Mouse (Mus musculus) liver, embryonic 12.5 days (tissue): ENCODE measurements around the gene Tmem223. TPM values are rescaled to one million over a fixed set of nuclear protein-coding genes. Genes with fewer than 3 reads are reported as not detected.

Source experiments
- ATAC-seq: fragments of 200-750 bp; cut with Nextera tagmentation; 2 replicates; pipeline ENCODE4 v1.8.0; 2017; ENCODE audit warnings: moderate number of reproducible peaks, mild to moderate bottlenecking, moderate library complexity
- H3K27ac ChIP-seq: fragments of 300-500 bp; sonication (generic); 2 replicates; pipeline ENCODE4 v1.5.1; 2016; ENCODE audit warnings: mild to moderate bottlenecking
- H3K27me3 ChIP-seq: fragments of 300-500 bp; sonication (generic); replicated peaks from 2 replicates; pipeline ENCODE4 v1.6.1; 2016; ENCODE audit warnings: mild to moderate bottlenecking, moderate library complexity
- H3K36me3 ChIP-seq: fragments of 300-500 bp; sonication (generic); 2 replicates; pipeline ENCODE4 v1.6.1; 2016; ENCODE audit warnings: mild to moderate bottlenecking, moderate library complexity
- H3K4me1 ChIP-seq: fragments of 300-500 bp; sonication (generic); 2 replicates; pipeline ENCODE4 v1.6.1; 2016
- H3K4me2 ChIP-seq: fragments of 300-500 bp; sonication (generic); 2 replicates; pipeline ENCODE4 v1.6.1; 2016; ENCODE audit warnings: mild to moderate bottlenecking, moderate library complexity
- H3K4me3 ChIP-seq: fragments of 300-500 bp; sonication (generic); 2 replicates; pipeline ENCODE4 v1.5.1; 2016; ENCODE audit warnings: mild to moderate bottlenecking, moderate library complexity
- H3K9ac ChIP-seq: fragments of 300-500 bp; sonication (generic); 2 replicates; pipeline ENCODE4 v1.6.1; 2016; ENCODE audit warnings: mild to moderate bottlenecking, moderate library complexity
- H3K9me3 ChIP-seq: fragments of 300-500 bp; sonication (generic); replicated peaks from 2 replicates; pipeline ENCODE4 v1.6.1; 2016; ENCODE audit warnings: mild to moderate bottlenecking, moderate library complexity
- WGBS: fragments of 180-500 bp; shearing (Covaris S2); methylation state at CpG from one replicate; pipeline ENCODE4 v1.1.7; 2016; ENCODE audit not compliant: insufficient replicate concordance; 5-methylcytosine and 5-hydroxymethylcytosine counted together
- polyA plus RNA-seq: library from polyadenylated mRNA; unstranded; fragments of >200 nt; fragmentation: Nextera tagmentation; extraction: Ambion mirVana; gene quantifications from 2 replicates; pipeline ENCODE4 v1.2.1, GENCODE M21; 2016

The Tmem223 gene
- 77.4 and 80.0 TPM in 2 replicates for polyA plus RNA-seq

GRCm38 (mm10) chr19:8770567-8771270, at the start of gene Tmem223:
Gene Tmem223 (plus strand): TSS chr19:8770996.
- Histone ChIP-seq H3K4me3 (peak within 1 kb of the TSS; percentile 76), H3K27me3 (no peaks in the 10 kb centered on the region), H3K4me1 (peaks cover 41% of the 10 kb centered on the region), H3K9me3 (no peaks in the 10 kb centered on the region), H3K27ac (peak within 1 kb of the TSS; percentile 87), H3K9ac (peak within 1 kb of the TSS; percentile 80), H3K36me3 (peaks cover 75% of the 10 kb centered on the region), H3K4me2 (peak within 1 kb of the TSS; percentile 99)
- 9% methylated on average over 29 of the region's 29 CpGs for WGBS
- ATAC-seq, result peak; percentile 32; the same call in 1 of the 2 replicates

- Histone ChIP-seq H3K27ac (peak overlapping the region; percentile 97), H3K9me3 (no peaks in the 10 kb centered on the region), H3K4me1 (peaks cover 72% of the 10 kb centered on the region), H3K9ac (peak overlapping the region; percentile 76), H3K4me3 (peak overlapping the region; percentile 77), H3K4me2 (peak overlapping the region; percentile 74), H3K36me3 (peaks cover 25% of the 10 kb centered on the region), H3K27me3 (no peaks in the 10 kb centered on the region)
- ATAC-seq, result no peak
- WGBS, result 51% methylated on average over 1 of the region's 1 CpGs
Observed at GRCm38 (mm10) chr19:8721378-8721777, 49.4 kb upstream of the Tmem223 start.

- no peak for ATAC-seq
- peak overlapping the region; percentile 76 for H3K9ac ChIP-seq
- no peaks in the 10 kb centered on the region for H3K27me3 ChIP-seq
- WGBS, result 41% methylated on average over 4 of the region's 4 CpGs
- H3K4me1 ChIP-seq, result peaks cover 71% of the 10 kb centered on the region
- H3K36me3 ChIP-seq, result peaks cover 31% of the 10 kb centered on the region
- peak overlapping the region; percentile 77 for H3K4me3 ChIP-seq
- H3K27ac ChIP-seq, result peak overlapping the region; percentile 97
- peak overlapping the region; percentile 74 for H3K4me2 ChIP-seq
- no peaks in the 10 kb centered on the region for H3K9me3 ChIP-seq
Observed at GRCm38 (mm10) chr19:8722021-8722420, 48.8 kb upstream of the Tmem223 start.

- Histone ChIP-seq H3K9me3 (no peaks in the 10 kb centered on the region), H3K36me3 (peaks cover 32% of the 10 kb centered on the region), H3K4me1 (peaks cover 65% of the 10 kb centered on the region), H3K27ac (peak overlapping the region; percentile 97), H3K4me2 (peak overlapping the region; percentile 74), H3K4me3 (peak overlapping the region; percentile 77), H3K9ac (peak overlapping the region; percentile 76), H3K27me3 (no peaks in the 10 kb centered on the region)
- under 1% methylated on average over 5 of the region's 5 CpGs for WGBS
- peak; percentile 6 for ATAC-seq
Observed at GRCm38 (mm10) chr19:8722559-8722906, 48.3 kb upstream of the Tmem223 start.

- peaks cover 32% of the 10 kb centered on the region for H3K36me3 ChIP-seq
- no peaks in the 10 kb centered on the region for H3K27me3 ChIP-seq
- under 1% methylated on average over 50 of the region's 50 CpGs for WGBS
- H3K4me2 ChIP-seq, result peak within 1 kb of the TSS; percentile 76
- peak within 1 kb of the TSS; percentile 97 for H3K27ac ChIP-seq
- H3K9ac ChIP-seq, result peak within 1 kb of the TSS; percentile 88
- H3K4me1 ChIP-seq, result peaks cover 60% of the 10 kb centered on the region
- ATAC-seq, result peak; percentile 94
- no peaks in the 10 kb centered on the region for H3K9me3 ChIP-seq
- peak within 1 kb of the TSS; percentile 77 for H3K4me3 ChIP-seq
Observed at GRCm38 (mm10) chr19:8722907-8723573, 47.8 kb upstream of the Tmem223 start, which contains the start of gene Slc3a2. Gene Slc3a2 (minus strand): TSS chr19:8723369.

- no peaks in the 10 kb centered on the region for H3K9me3 ChIP-seq
- H3K9ac ChIP-seq, result peak overlapping the region; percentile 88
- H3K27ac ChIP-seq, result peak overlapping the region; percentile 97
- peaks cover 32% of the 10 kb centered on the region for H3K36me3 ChIP-seq
- peak overlapping the region; percentile 77 for H3K4me3 ChIP-seq
- no peaks in the 10 kb centered on the region for H3K27me3 ChIP-seq
- H3K4me2 ChIP-seq, result peak overlapping the region; percentile 76
- no peak for ATAC-seq
- H3K4me1 ChIP-seq, result peaks cover 53% of the 10 kb centered on the region
- under 1% methylated on average over 20 of the region's 20 CpGs for WGBS
Observed at GRCm38 (mm10) chr19:8723574-8724346, 47.0 kb upstream of the Tmem223 start.

- peaks cover 32% of the 10 kb centered on the region for H3K36me3 ChIP-seq
- no peaks in the 10 kb centered on the region for H3K27me3 ChIP-seq
- peak overlapping the region; percentile 76 for H3K4me2 ChIP-seq
- peaks cover 50% of the 10 kb centered on the region for H3K4me1 ChIP-seq
- WGBS, result 0% methylated on average over 2 of the region's 2 CpGs
- H3K27ac ChIP-seq, result peak overlapping the region; percentile 97
- ATAC-seq, result no peak
- H3K9me3 ChIP-seq, result no peaks in the 10 kb centered on the region
- peak overlapping the region; percentile 77 for H3K4me3 ChIP-seq
- peak overlapping the region; percentile 88 for H3K9ac ChIP-seq
Observed at GRCm38 (mm10) chr19:8724392-8724791, 46.4 kb upstream of the Tmem223 start.

- H3K27me3 ChIP-seq, result no peaks in the 10 kb centered on the region
- H3K4me1 ChIP-seq, result peaks cover 47% of the 10 kb centered on the region
- peak overlapping the region; percentile 76 for H3K4me2 ChIP-seq
- H3K36me3 ChIP-seq, result peaks cover 32% of the 10 kb centered on the region
- H3K9ac ChIP-seq, result peak overlapping the region; percentile 88
- no peak for ATAC-seq
- 36% methylated on average over 4 of the region's 4 CpGs for WGBS
- H3K9me3 ChIP-seq, result no peaks in the 10 kb centered on the region
- H3K27ac ChIP-seq, result peak overlapping the region; percentile 97
- H3K4me3 ChIP-seq, result peak overlapping the region; percentile 77
Observed at GRCm38 (mm10) chr19:8725081-8725613, 45.6 kb upstream of the Tmem223 start.

GRCm38 (mm10) chr19:8726609-8727390, 44.0 kb upstream of the Tmem223 start:
- Histone ChIP-seq H3K27me3 (no peaks in the 10 kb centered on the region), H3K4me2 (peak overlapping the region; percentile 76), H3K36me3 (peaks cover 32% of the 10 kb centered on the region), H3K27ac (peak overlapping the region; percentile 42), H3K9ac (peak overlapping the region; percentile 88), H3K4me1 (peaks cover 31% of the 10 kb centered on the region), H3K4me3 (peak overlapping the region; percentile 77), H3K9me3 (no peaks in the 10 kb centered on the region)
- no peak for ATAC-seq
- WGBS, result 15% methylated on average over 3 of the region's 3 CpGs

GRCm38 (mm10) chr19:8727495-8728114, 43.2 kb upstream of the Tmem223 start:
- no peak for ATAC-seq
- H3K9ac ChIP-seq, result peak overlapping the region; percentile 88; the same call in 1 of the 2 replicates
- H3K27ac ChIP-seq, result peak overlapping the region; percentile 42
- H3K9me3 ChIP-seq, result no peaks in the 10 kb centered on the region; the same call in 1 of the 2 replicates
- H3K4me1 ChIP-seq, result peaks cover 25% of the 10 kb centered on the region
- H3K27me3 ChIP-seq, result 0 out of 2 replicates have a peak, but pooled peaks cover 3% of the 10 kb centered on the region
- 7% methylated on average over 5 of the region's 5 CpGs for whole genome bisulfite sequencing
- no peak overlapping the region for H3K4me3 ChIP-seq
- peaks cover 32% of the 10 kb centered on the region for H3K36me3 ChIP-seq
- H3K4me2 ChIP-seq, result no peak overlapping the region
